Mouse (Mus musculus) olfactory bulb, adult 2 months (tissue): ENCODE data around the gene Ccp110.

ENCODE experiments used
- CTCF ChIP-seq: fragments of 200-500 bp; IDR thresholded peaks from 2 replicates; pipeline ENCODE4 v1.5.1; 2012; ENCODE audit warnings: low read depth, mild to moderate bottlenecking, low read length, moderate library complexity; ENCODE audit not compliant: insufficient read depth
- POLR2A ChIP-seq: fragments of 200-500 bp; IDR thresholded peaks from 2 replicates; pipeline ENCODE4 v1.6.1; 2012; ENCODE audit warnings: mild to moderate bottlenecking, low read depth, low read length, moderate library complexity; ENCODE audit not compliant: insufficient read depth

- no peak for TF ChIP-seq POLR2A
- no peak for TF ChIP-seq CTCF
Observed at GRCm38 (mm10) chr7:118756490-118757265, 44.3 kb downstream of the Ccp110 start.
